Mouse (Mus musculus) gastrocnemius, postnatal 25 days (tissue): ENCODE measurements at regions not wholly inside any gene's neighbourhood (a gene's known extent, or its start where the extent isn't known, plus 50 kb on each side); places are given as distances from the start of the nearest gene placed in this dataset.

Source experiments
- DNase-seq: peaks from one replicate; pipeline ENCODE4 v3.0.0; 2022

DNA sequence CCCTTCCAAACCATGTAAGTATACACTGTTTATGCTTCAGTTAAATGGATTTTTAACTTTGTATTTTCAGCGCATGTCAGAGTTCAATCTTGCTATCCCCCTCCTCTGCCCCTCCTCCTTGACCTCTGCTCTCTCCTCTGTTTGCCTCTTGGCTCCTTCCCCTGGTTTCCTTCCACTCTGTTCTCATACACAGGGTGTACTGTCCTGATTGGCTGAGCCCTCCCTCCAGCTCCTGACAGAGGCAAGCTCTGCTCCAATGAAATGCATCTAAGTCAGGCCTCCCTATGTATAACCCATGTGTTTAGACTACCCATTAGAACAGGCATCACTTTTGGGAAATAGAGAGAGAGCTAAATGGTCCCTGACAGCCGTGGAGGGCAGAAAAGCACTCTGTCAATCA lies 133.5 kb upstream of the Tut7 start:
- no peak for DNase-seq

DNA sequence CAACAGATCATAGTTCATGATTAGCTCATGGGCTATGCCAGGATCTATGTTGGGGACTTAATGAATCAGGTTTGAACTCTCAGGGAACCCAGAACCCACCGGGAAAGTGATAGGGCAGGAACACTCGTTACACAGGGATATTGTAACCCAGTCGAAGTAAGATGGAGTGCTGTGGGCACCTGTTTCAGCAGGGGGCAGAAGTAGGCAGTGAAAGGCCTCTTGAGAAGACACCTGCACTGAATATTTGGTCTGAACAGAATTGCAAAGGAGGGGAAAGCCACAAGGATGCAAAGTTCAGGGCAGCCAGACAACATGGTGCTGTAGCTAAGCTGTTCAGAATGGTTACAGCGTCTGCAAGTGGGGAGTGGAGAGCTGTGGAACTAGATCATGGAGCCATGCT lies 129.9 kb upstream of the Tut7 start:
- no peak for DNase-seq

DNA sequence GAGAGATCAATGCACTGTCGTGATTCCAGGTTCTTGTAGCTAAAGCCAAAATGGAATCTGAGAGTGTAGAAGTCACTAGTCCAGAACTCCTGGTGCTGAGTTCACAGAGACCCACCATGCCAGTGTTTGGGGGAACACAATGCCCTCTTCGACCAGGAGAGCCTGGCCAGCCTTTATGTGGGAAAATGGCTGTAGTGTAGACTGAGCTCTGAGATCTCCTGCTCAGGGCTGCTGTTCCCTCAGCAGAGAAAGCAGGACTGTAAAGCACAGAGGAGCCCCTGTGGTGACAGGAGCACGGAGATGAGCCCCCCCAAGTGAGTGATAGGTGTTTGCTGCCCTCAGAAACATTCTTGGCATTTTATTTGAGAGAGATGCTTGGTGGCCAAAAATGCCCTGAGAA lies 129.2 kb upstream of the Tut7 start:
- no peak for DNase-seq

GRCm38 (mm10) chr13:59950281-59950680 lies 127.3 kb upstream of the Tut7 start:
- DNase-seq = no peak

GRCm38 (mm10) chr13:59949471-59949870 lies 126.5 kb upstream of the Tut7 start:
- no peak for DNase-seq

DNA sequence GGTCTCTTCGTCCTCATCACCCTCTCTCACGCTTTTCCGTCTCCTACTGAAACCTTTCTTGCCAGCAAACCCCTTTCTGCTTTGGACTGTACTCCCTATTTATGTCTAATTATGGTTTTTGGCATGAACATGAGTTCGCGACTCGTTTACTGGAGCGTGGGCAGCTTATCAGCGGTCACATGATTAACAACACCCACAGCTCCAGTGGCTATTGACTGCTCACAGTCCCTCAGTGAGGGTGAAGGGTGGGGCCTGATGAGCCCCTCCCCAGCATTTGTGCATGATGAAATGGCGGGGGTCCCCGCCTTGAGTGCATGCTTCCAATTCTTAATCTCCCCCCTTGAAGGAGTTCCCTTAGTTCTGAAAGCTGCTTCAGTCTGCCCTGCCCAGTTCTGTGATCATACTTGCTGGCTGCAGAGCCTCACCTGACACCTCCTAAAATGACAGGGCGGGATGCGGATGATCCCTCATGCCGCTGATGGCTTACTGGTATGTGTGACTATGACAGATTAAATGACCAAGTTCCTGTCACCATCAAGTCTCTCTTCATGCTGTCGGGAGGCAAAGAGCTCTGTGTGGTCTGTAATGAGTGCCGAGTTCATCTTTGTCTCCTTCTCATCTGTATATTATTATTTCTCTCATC lies 125.7 kb upstream of the Tut7 start:
- no peak for DNase-seq

- DNase-seq = no peak
Observed at GRCm38 (mm10) chr13:59947461-59947860, 124.5 kb upstream of the Tut7 start.

GRCm38 (mm10) chr13:59946509-59946908 lies 123.6 kb upstream of the Tut7 start:
- no peak for DNase-seq

GRCm38 (mm10) chr13:59945631-59946030 lies 122.7 kb upstream of the Tut7 start:
- no peak for DNase-seq

DNA sequence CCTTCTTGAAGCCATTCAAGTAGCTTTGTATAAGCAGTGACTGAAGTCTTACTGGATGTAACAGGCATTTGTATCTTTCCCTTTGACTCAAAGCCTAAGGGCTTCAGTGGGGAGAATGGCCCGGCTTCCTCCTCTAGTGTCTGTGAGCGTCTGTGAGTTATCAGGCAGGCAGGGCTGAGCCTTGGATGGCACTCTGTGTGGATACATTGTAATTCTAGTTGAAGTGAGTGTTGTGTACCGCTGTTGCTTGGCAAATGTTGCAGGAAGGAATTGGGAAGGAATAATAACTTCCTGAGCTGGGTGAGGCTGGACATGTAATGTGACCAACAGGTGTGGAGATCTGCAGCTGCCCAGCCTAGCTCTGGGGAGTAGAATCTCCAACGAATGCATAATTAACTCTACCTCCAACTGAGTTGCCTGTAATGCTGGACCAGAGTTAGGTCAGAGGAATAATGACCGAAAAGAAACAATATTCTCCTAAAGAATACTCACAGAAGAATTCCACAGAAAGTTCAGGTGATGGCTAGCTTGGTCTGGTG lies 120.7 kb upstream of the Tut7 start:
- no peak for DNase-seq

GRCm38 (mm10) chr13:59943020-59943419 lies 120.1 kb upstream of the Tut7 start:
- no peak for DNase-seq

GRCm38 (mm10) chr13:59941519-59941918 lies 118.6 kb upstream of the Tut7 start:
- DNase-seq = no peak

DNA sequence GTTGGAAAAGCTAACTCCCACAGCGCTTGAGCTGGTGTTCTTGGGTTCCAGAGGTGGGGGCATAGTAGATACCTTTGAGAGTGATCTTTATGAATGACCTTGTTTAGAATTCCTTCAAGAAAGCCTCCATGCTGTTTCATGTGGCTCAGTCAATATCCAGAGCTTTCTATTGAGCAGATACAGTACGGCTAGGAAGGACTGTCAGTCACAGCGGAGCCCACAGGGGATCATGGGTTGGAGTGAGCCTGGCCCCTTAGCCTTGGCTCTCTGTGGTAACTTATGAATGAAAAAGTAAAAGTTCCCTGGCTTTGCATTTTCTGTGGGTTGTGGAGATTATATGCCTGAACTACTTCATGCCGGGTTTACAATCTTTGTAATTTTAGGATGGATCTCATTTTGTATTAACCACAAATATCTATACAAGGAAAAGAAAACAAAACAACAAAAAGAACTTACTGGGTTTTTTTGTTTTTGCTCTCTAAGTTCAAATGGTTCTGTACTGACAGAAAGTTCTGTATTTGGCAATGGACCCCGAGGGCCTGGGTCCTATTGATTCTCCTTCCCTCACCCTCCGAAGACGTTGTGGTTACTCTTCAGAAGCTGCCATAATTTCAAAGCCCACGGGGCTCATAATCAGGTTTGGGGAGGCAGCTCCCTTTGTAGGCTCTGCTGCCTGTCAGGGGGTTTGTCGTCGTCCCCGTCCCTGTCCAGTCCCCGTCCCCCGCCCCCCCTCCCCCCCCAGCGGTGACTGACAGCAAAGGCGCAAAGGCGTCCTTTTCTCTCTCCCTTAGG lies 117.7 kb upstream of the Tut7 start:
- DNase-seq = no peak

GRCm38 (mm10) chr13:59939886-59940285 lies 116.9 kb upstream of the Tut7 start:
- no peak for DNase-seq

DNA sequence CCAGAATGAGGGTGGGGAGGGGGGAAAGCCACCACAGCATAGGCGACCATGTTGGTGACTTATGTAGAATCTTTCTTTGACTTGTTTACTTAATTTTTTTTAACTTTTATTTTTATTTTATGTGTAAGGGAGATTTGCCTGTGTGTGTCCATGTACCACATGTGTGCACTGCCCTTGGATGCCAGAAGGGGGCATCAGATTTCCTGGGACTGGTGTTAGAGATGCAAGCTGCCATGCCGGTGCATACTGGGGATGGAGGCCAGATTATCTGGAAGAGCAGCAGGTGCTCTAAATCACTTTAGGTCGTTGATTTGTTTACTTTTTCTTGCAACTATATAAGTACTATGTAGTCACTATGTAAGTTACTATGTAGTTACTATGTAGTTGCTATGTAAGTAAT lies 114.2 kb upstream of the Tut7 start:
- DNase-seq = no peak

- no peak for DNase-seq
Observed at GRCm38 (mm10) chr13:59934556-59934955, 111.6 kb upstream of the Tut7 start.

DNA sequence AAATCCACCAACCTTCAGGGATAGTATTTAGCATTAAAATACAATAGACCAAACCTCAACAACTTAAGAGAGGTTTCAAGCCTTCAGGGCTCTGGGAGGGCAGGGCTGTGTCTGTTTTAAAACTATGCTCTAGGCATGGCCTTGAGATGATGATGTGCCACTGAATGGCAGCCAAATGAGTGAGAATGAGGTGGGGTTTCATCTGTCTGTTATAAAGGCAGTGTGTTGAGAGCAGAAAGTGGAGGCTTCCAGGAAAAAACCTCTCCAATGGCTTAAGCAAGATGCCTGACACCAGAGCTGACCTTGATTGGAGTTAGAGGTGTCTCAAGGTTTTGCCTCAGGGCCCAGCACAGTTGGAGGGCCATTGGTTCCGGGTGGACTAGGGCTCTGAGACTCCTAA lies 111.1 kb upstream of the Tut7 start:
- no peak for DNase-seq

DNA sequence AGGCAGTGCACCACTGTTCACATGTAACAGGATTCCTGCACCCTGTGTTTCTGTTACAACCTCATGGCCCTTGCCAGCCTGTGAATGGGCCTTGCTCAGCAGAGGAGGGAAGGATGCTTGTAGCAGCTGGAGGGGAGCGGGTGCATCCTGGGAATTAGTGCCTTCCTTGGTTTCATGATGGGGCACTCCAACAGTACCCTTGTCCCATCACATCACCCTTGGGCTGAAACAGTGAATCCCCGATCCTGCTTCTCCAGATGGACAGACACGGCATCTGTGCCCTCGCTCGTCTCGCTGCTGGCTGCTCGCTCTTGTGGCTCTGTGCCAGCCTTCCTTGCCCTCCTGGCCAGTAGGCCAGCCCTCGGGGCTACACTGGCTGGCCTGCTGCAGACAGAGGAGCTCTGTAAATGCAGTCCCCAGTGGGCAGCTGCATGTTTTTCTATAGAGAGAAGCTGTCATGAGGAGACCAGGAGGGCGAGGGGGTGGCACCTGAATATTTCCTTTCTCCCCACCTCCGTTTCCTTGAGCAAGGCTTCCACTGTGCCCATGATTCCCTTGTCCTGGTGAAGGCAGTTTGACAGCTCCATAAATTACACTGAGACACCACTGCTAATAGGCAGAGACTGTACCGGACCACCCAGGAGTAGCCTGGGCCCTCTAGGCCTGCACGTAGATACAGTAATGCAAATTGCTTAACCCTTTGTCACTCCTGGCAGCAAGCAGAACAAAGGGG lies 104.6 kb upstream of the Tut7 start:
- DNase-seq = peak; percentile 22

DNA sequence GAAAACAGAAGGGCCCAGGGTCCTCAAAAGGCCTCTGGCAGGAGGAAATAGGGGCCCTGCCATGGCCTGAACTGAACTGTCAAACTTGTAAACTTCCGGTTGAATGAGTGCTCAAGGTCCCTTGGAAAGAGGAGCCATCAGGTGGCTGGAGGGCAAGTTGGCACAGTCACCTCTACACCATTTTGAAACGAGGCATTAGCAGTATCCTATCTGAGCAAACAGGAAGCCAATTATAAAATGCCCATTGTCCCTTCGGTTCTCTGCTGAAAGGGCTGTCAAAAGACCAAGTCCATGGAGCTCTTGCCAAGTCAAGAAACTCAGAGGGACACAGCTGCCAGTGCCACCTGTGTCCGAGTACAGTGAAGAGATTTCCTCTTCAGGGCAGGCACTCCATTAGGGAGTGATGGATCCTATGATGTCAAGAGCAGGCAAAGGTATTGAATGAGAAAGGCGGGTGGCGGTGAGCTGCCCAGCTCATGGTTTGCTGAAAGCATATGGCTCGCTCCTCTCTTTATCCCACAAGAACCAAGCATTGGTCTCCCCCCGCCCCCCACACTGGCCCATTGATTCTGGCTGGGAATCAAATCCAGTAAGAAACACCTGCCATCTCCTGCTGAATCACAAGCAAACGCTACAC lies 103.0 kb upstream of the Tut7 start:
- DNase-seq = no peak

DNA sequence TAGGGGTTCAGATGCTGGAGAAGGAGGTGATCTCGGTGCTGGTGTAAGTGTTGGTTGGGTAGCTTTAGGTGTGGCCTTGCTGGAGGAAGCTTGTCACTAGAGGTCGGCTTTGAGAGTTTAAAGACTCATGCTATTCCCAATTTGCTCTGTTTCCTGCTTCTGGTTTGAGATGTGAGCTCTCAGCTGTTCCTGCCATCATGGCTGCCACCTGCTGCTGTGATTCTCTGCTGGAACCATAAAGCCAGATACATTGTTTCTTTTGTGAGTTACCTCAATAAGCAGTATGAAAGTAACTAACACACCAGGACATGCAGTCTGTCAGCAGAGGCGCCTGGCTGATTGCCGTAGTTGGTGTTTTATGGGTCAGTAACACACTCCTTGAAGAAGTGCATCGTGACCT lies 94.2 kb upstream of the Tut7 start:
- no peak for DNase-seq

- DNase-seq = no peak
Observed at GRCm38 (mm10) chr13:59916166-59917044, 93.5 kb upstream of the Tut7 start.

DNA sequence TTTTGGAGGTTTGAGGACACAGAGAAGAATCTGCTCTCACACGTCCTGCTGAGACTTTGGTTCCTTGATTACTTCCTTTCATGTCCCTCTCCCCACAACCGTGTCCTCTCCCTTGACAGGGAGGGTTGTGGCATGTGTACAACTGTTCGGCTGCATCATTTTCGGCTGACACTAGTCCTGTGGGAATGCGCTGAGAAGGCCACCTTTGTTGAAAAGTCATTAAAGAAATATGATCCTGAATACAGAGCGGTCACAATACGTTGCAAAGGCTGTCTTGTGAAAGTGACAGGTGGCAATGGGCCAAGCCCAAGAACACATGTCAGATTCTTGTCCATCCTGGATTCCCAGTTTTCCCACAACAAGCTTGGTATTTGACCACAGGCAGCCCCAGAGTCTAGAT lies 92.8 kb upstream of the Tut7 start:
- no peak for DNase-seq
